Mouse (Mus musculus) MEL (cell line): ENCODE results near the gene Nicn1. TPM values are rescaled to one million over a fixed set of nuclear protein-coding genes. Genes with fewer than 3 reads are reported as not detected.

Source experiments
- DNase-seq: peaks from one replicate; pipeline ENCODE4 v3.0.0; 2011; ENCODE audit warnings: low read depth, low spot score
- H3K27ac ChIP-seq: 2 replicates; pipeline ENCODE4 v1.5.1; 2012; ENCODE audit warnings: low read depth, mild to moderate bottlenecking, control low read depth, low read length, moderate library complexity; ENCODE audit not compliant: control insufficient read depth
- H3K27me3 ChIP-seq, 2 experiments: fragments of 150-350 bp in 1 of 2; sonication (generic) in 1 of 2; 2 replicates each; pipeline ENCODE4 v1.6.1; 2012; ENCODE audit warnings: low read length in 2 of 2, mild to moderate bottlenecking in 2 of 2, improper control_type of control experiment in 1 of 2, moderate library complexity in 1 of 2; ENCODE audit not compliant: insufficient read depth in 2 of 2, control insufficient read depth in 1 of 2
- H3K36me3 ChIP-seq, 2 experiments: 2 replicates each; pipeline ENCODE4 v1.6.1; 2012 to 2014; ENCODE audit warnings: low read length in 2 of 2, improper control_type of control experiment in 1 of 2, inconsistent platforms in 1 of 2, mild to moderate bottlenecking in 1 of 2; ENCODE audit not compliant: insufficient read depth in 2 of 2, control insufficient read depth in 1 of 2
- H3K4me1 ChIP-seq, 2 experiments: fragments of 150-350 bp in 1 of 2; sonication (generic) in 1 of 2; 2 replicates each; pipeline ENCODE4 v1.6.1; 2012; ENCODE audit warnings: low read length in 2 of 2, improper control_type of control experiment in 1 of 2, mild to moderate bottlenecking in 1 of 2; ENCODE audit not compliant: insufficient read depth in 2 of 2, control insufficient read depth in 1 of 2
- H3K4me3 ChIP-seq, 2 experiments: fragments of 150-350 bp in 1 of 2; sonication (generic) in 1 of 2; 2 replicates each; pipeline ENCODE4 v1.5.1; 2012; ENCODE audit warnings: low read depth in 2 of 2, low read length in 2 of 2, mild to moderate bottlenecking in 2 of 2, moderate library complexity in 2 of 2, control low read depth in 1 of 2, improper control_type of control experiment in 1 of 2; ENCODE audit not compliant: control insufficient read depth in 1 of 2, insufficient read depth in 1 of 2
- H3K79me2 ChIP-seq: 2 replicates; pipeline ENCODE4 v1.6.1; 2012; ENCODE audit warnings: mild to moderate bottlenecking, low read length, moderate library complexity; ENCODE audit not compliant: control insufficient read depth, poor library complexity, insufficient read depth
- H3K9ac ChIP-seq: 2 replicates; pipeline ENCODE4 v1.6.1; 2012; ENCODE audit warnings: low read depth, mild to moderate bottlenecking, control low read depth, low read length, moderate library complexity; ENCODE audit not compliant: control insufficient read depth, poor library complexity, severe bottlenecking
- H3K9me3 ChIP-seq: fragments of 150-350 bp; sonication (generic); replicated peaks from 2 replicates; pipeline ENCODE4 v1.6.1; 2012; ENCODE audit warnings: mild to moderate bottlenecking, low read length, improper control_type of control experiment, moderate library complexity; ENCODE audit not compliant: insufficient read depth
- BHLHE40 ChIP-seq: IDR thresholded peaks from 2 replicates; pipeline ENCODE4 v1.6.1; 2012; ENCODE audit warnings: low read depth, mild to moderate bottlenecking, inconsistent platforms, low read length, improper control_type of control experiment, borderline replicate concordance
- CHD1 ChIP-seq: IDR thresholded peaks from 2 replicates; pipeline ENCODE4 v1.6.1; 2012; ENCODE audit warnings: low read depth, mild to moderate bottlenecking, inconsistent platforms, low read length, improper control_type of control experiment
- CTCF ChIP-seq, 3 experiments: IDR thresholded peaks in 2 of 3; conservative IDR thresholded peaks in 1 of 3; 2 replicates each; pipeline ENCODE4 v1.5.1; 2011 to 2012; ENCODE audit warnings: low read length in 3 of 3, low read depth in 2 of 3, mild to moderate bottlenecking in 2 of 3, improper control_type of control experiment in 1 of 3, inconsistent platforms in 1 of 3, mixed read lengths in 1 of 3, moderate library complexity in 1 of 3; ENCODE audit not compliant: control insufficient read depth in 1 of 3, insufficient read depth in 1 of 3, poor library complexity in 1 of 3, severe bottlenecking in 1 of 3
- ELF1 ChIP-seq: IDR thresholded peaks from 2 replicates; pipeline ENCODE4 v1.6.1; 2014; ENCODE audit warnings: low read depth, mild to moderate bottlenecking, inconsistent platforms, low read length, improper control_type of control experiment, moderate library complexity
- EP300 ChIP-seq, 2 experiments: IDR thresholded peaks; 2 replicates each; pipeline ENCODE4 v1.6.1; 2011; ENCODE audit warnings: improper control_type of control experiment in 2 of 2, low read length in 2 of 2, low read depth in 1 of 2, mild to moderate bottlenecking in 1 of 2
- ETS1 ChIP-seq: IDR thresholded peaks from 2 replicates; pipeline ENCODE4 v1.6.1; 2012; ENCODE audit warnings: low read depth, mild to moderate bottlenecking, inconsistent platforms, low read length, improper control_type of control experiment, moderate library complexity
- HCFC1 ChIP-seq: IDR thresholded peaks from 2 replicates; pipeline ENCODE4 v1.6.1; 2012; ENCODE audit warnings: low read depth, mild to moderate bottlenecking, inconsistent platforms, low read length, improper control_type of control experiment, moderate library complexity
- JUND ChIP-seq: IDR thresholded peaks from 2 replicates; pipeline ENCODE4 v1.6.1; 2011; ENCODE audit warnings: low read depth, mild to moderate bottlenecking, improper control_type of control experiment, low read length
- KAT2A ChIP-seq: conservative IDR thresholded peaks from 2 replicates; pipeline ENCODE4 v1.6.1; 2012; ENCODE audit warnings: low read depth, low read length, improper control_type of control experiment, inconsistent platforms
- MAZ ChIP-seq: IDR thresholded peaks from 2 replicates; pipeline ENCODE4 v1.6.1; 2012; ENCODE audit warnings: low read depth, mild to moderate bottlenecking, inconsistent platforms, low read length, improper control_type of control experiment
- MXI1 ChIP-seq: IDR thresholded peaks from 2 replicates; pipeline ENCODE4 v1.6.1; 2011; ENCODE audit warnings: mild to moderate bottlenecking, low read depth, low read length, improper control_type of control experiment
- MYB ChIP-seq: IDR thresholded peaks from 2 replicates; pipeline ENCODE4 v1.6.1; 2011; ENCODE audit warnings: mild to moderate bottlenecking, low read depth, low read length, improper control_type of control experiment
- MYC ChIP-seq: IDR thresholded peaks from 2 replicates; pipeline ENCODE4 v1.6.1; 2011; ENCODE audit warnings: low read depth, mild to moderate bottlenecking, low read length, improper control_type of control experiment, moderate library complexity
- NELFE ChIP-seq: IDR thresholded peaks from 2 replicates; pipeline ENCODE4 v1.6.1; 2011; ENCODE audit warnings: low read depth, low read length, improper control_type of control experiment
- NRF1 ChIP-seq: IDR thresholded peaks from 2 replicates; pipeline ENCODE4 v1.6.1; 2014; ENCODE audit warnings: low read depth, mild to moderate bottlenecking, inconsistent platforms, low read length, improper control_type of control experiment, moderate library complexity; ENCODE audit not compliant: poor library complexity, insufficient read depth, severe bottlenecking
- POLR2A ChIP-seq, 2 experiments: IDR thresholded peaks; 2 replicates each; pipeline ENCODE4 v1.6.1; 2011 to 2012; ENCODE audit warnings: low read length in 2 of 2, mild to moderate bottlenecking in 2 of 2, control low read depth in 1 of 2, improper control_type of control experiment in 1 of 2, low read depth in 1 of 2, moderate library complexity in 1 of 2; ENCODE audit not compliant: control insufficient read depth in 1 of 2, insufficient read depth in 1 of 2, poor library complexity in 1 of 2
- POLR2AphosphoS2 ChIP-seq: IDR thresholded peaks from 2 replicates; pipeline ENCODE4 v1.6.1; 2011; ENCODE audit warnings: low read length, improper control_type of control experiment
- RAD21 ChIP-seq: IDR thresholded peaks from 2 replicates; pipeline ENCODE4 v1.6.1; 2011; ENCODE audit warnings: mild to moderate bottlenecking, low read depth, low read length, improper control_type of control experiment
- RCOR1 ChIP-seq: IDR thresholded peaks from 2 replicates; pipeline ENCODE4 v1.6.1; 2012; ENCODE audit warnings: low read depth, mild to moderate bottlenecking, inconsistent platforms, low read length, improper control_type of control experiment
- SMC3 ChIP-seq: IDR thresholded peaks from 2 replicates; pipeline ENCODE4 v1.6.1; 2011; ENCODE audit warnings: low read depth, low read length, improper control_type of control experiment
- TCF12 ChIP-seq: IDR thresholded peaks from 2 replicates; pipeline ENCODE4 v1.6.1; 2014; ENCODE audit warnings: low read depth, mild to moderate bottlenecking, inconsistent platforms, low read length, improper control_type of control experiment, moderate library complexity
- UBTF ChIP-seq: IDR thresholded peaks from 2 replicates; pipeline ENCODE4 v1.6.1; 2012; ENCODE audit warnings: low read depth, mild to moderate bottlenecking, inconsistent platforms, low read length, improper control_type of control experiment, moderate library complexity, borderline replicate concordance; ENCODE audit not compliant: insufficient read depth
- USF1 ChIP-seq: IDR thresholded peaks from 2 replicates; pipeline ENCODE4 v1.6.1; 2014; ENCODE audit warnings: low read depth, mild to moderate bottlenecking, inconsistent platforms, low read length, improper control_type of control experiment, moderate library complexity
- USF2 ChIP-seq, 2 experiments: IDR thresholded peaks; 2 replicates each; pipeline ENCODE4 v1.6.1; 2011 to 2012; ENCODE audit warnings: improper control_type of control experiment in 2 of 2, low read length in 2 of 2, borderline replicate concordance in 1 of 2, inconsistent platforms in 1 of 2, low read depth in 1 of 2, mild to moderate bottlenecking in 1 of 2; ENCODE audit not compliant: insufficient read depth in 1 of 2
- ZC3H11A ChIP-seq: IDR thresholded peaks from 2 replicates; pipeline ENCODE4 v1.6.1; 2012; ENCODE audit warnings: low read depth, mild to moderate bottlenecking, inconsistent platforms, low read length, improper control_type of control experiment
- ZKSCAN1 ChIP-seq: IDR thresholded peaks from 2 replicates; pipeline ENCODE4 v1.6.1; 2012; ENCODE audit warnings: low read depth, mild to moderate bottlenecking, inconsistent platforms, low read length, improper control_type of control experiment, moderate library complexity
- ZNF384 ChIP-seq: IDR thresholded peaks from 2 replicates; pipeline ENCODE4 v1.6.1; 2012; ENCODE audit warnings: low read depth, mild to moderate bottlenecking, inconsistent platforms, low read length, improper control_type of control experiment
- polyA plus RNA-seq, 2 experiments: library from polyadenylated mRNA; stranded (reverse) in 1 of 2; unstranded in 1 of 2; fragments of >175 nt in 1 of 2; fragments of >200 nt in 1 of 2; gene quantifications; 2 replicates each; pipeline versions ENCODE4 v1.2.1 to v1.2.4; 2012; ENCODE audit warnings: low replicate concordance in 2 of 2, low read depth in 1 of 2; ENCODE audit not compliant: insufficient read length in 2 of 2, insufficient read depth in 1 of 2, missing spikeins in 1 of 2
- total RNA-seq: library from RNA; depleted of rRNA; stranded (reverse); fragments of 300-350 nt; gene quantifications from 2 replicates; pipeline ENCODE4 v1.2.3, GENCODE M21; 2012

The Nicn1 gene
- total and polyA plus RNA-seq, 3 experiments = 1.6 to 4.7 TPM; not detected in 1

GRCm38 (mm10) chr9:108342301-108342831 is 52.1 kb downstream of the Nicn1 start (continued):
- no peak; a peak in 1 of 4 replicates for TF ChIP-seq POLR2A (IDR thresholded peaks at IDR 0.05; ENCODE audit: control insufficient read depth in 1 of 2, insufficient read depth in 1 of 2, low read depth in 1 of 2, low read length in 2 of 2, poor library complexity in 1 of 2)
- peak; percentile 77 for TF ChIP-seq ELF1
- TF ChIP-seq SMC3 = no peak
- no peak for TF ChIP-seq RCOR1
- no peak for TF ChIP-seq MAZ
- TF ChIP-seq ZKSCAN1 = peak; percentile 15; the same call in 1 of the 2 replicates
- TF ChIP-seq CTCF (IDR thresholded peaks at IDR 0.05 in 2 of 3, conservative IDR thresholded peaks at IDR 0.05 in 1 of 3; ENCODE audit: control insufficient read depth in 1 of 3, insufficient read depth in 1 of 3, low read depth in 2 of 3, low read length in 3 of 3, poor library complexity in 1 of 3, severe bottlenecking in 1 of 3) = peak in 1 of 3 experiments; percentile 37; a peak in 2 of 6 replicates
- TF ChIP-seq UBTF = no peak
- no peak for TF ChIP-seq KAT2A
- no peak for TF ChIP-seq NRF1
- no peak for TF ChIP-seq BHLHE40
- peak; percentile 48 for TF ChIP-seq MYB
- peak; percentile 80 to 84 for TF ChIP-seq EP300 (IDR thresholded peaks at IDR 0.05; ENCODE audit: low read depth in 1 of 2, low read length in 2 of 2)
- no peak for TF ChIP-seq NELFE
- TF ChIP-seq ZNF384 = peak; percentile 90
- no peak; the same call in none of the 2 replicates for TF ChIP-seq TCF12
- TF ChIP-seq MYC = peak; percentile 75
- peak; percentile 92 for TF ChIP-seq ETS1
- TF ChIP-seq HCFC1 = peak; percentile 46; the same call in 1 of the 2 replicates
- TF ChIP-seq RAD21 = peak; percentile 44
- TF ChIP-seq JUND = no peak
- no peak for TF ChIP-seq USF2 (IDR thresholded peaks at IDR 0.05; ENCODE audit: borderline replicate concordance in 1 of 2, insufficient read depth in 1 of 2, low read depth in 1 of 2, low read length in 2 of 2)
- TF ChIP-seq USF1 = no peak

GRCm38 (mm10) chr9:108343331-108343730 is 53.1 kb downstream of the Nicn1 start:
- DNase-seq = peak; percentile 61
- no peak for TF ChIP-seq POLR2A (IDR thresholded peaks at IDR 0.05; ENCODE audit: control insufficient read depth in 1 of 2, insufficient read depth in 1 of 2, low read depth in 1 of 2, low read length in 2 of 2, poor library complexity in 1 of 2)
- no peak for TF ChIP-seq JUND
- TF ChIP-seq MXI1 = peak; percentile 9; the same call in 1 of the 2 replicates
- no peak for TF ChIP-seq UBTF
- no peak for TF ChIP-seq USF2 (IDR thresholded peaks at IDR 0.05; ENCODE audit: borderline replicate concordance in 1 of 2, insufficient read depth in 1 of 2, low read depth in 1 of 2, low read length in 2 of 2)
- peak; percentile 33; the same call in 1 of the 2 replicates for TF ChIP-seq POLR2AphosphoS2
- TF ChIP-seq CTCF (IDR thresholded peaks at IDR 0.05 in 2 of 3, conservative IDR thresholded peaks at IDR 0.05 in 1 of 3; ENCODE audit: control insufficient read depth in 1 of 3, insufficient read depth in 1 of 3, low read depth in 2 of 3, low read length in 3 of 3, poor library complexity in 1 of 3, severe bottlenecking in 1 of 3) = no peak
- no peak for TF ChIP-seq NELFE
- TF ChIP-seq USF1 = no peak
- no peak for TF ChIP-seq ZC3H11A
- no peak for TF ChIP-seq CHD1
- 0 out of 2 replicates have a peak, but pooled peaks have one; percentile 13 for TF ChIP-seq TCF12
- H3K9me3 ChIP-seq = no peaks in the 10 kb centered on the region
- H3K9ac ChIP-seq = peak overlapping the region; percentile 53
- peak overlapping the region; percentile 15 to 30 for H3K4me3 ChIP-seq
- H3K79me2 ChIP-seq = peaks cover 28% of the 10 kb centered on the region
- peaks cover 24 to 49% of the 10 kb centered on the region in 2 experiments for H3K4me1 ChIP-seq
- no peaks in the 10 kb centered on the region for H3K27me3 ChIP-seq
- H3K27ac ChIP-seq = peak overlapping the region; percentile 98
- H3K36me3 ChIP-seq = peaks cover 0 to 42% of the 10 kb centered on the region in 2 experiments; a peak in 2 of 4 replicates
